Mouse (Mus musculus): ENCODE measurements at regions not wholly inside any gene's neighbourhood (a gene's known extent, or its start where the extent isn't known, plus 50 kb on each side); places are given as distances from the start of the nearest gene placed in this dataset.

GRCm38 (mm10) chr9:46738056-46738455 is 260.5 kb upstream of the Gm4791 start:
- DNase-seq (ENCODE audit: low spot score in 2 of 2): no peak

GRCm38 (mm10) chr9:46737446-46737845 is 261.1 kb upstream of the Gm4791 start:
- no peak for DNase-seq (ENCODE audit: low spot score in 2 of 2)

GRCm38 (mm10) chr9:46736232-46736631 is 262.3 kb upstream of the Gm4791 start:
- no peak for DNase-seq (ENCODE audit: low spot score in 2 of 2)

GRCm38 (mm10) chr9:46735664-46736067 is 262.9 kb upstream of the Gm4791 start:
- DNase-seq (ENCODE audit: low spot score in 2 of 2): peak; percentile 93 to 95

- no peak for DNase-seq (ENCODE audit: low spot score in 2 of 2)
These were observed 270.1 kb upstream of the Gm4791 start for GRCm38 (mm10) chr9:46728465-46728864.

DNA sequence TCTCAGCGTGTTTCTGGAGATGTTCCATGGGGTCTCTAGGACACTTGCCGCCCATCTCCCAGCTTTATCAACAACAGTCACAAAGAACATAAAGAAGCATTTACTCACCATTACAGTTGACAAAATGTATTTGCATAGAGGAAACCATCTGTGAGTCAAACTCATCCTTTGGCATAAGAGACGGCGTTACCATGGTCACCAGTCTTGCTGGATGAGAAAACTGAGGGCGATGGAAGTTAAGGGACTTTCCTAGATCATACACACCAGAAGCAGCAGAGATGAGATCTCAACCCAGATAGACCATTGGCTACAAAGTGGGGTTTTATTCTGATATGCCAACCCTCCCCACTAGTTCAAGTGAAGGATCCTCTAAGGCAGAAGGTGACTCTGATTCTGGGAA is 274.3 kb upstream of the Gm4791 start:
- DNase-seq (ENCODE audit: low spot score in 2 of 2): peak; percentile 41 to 66

DNA sequence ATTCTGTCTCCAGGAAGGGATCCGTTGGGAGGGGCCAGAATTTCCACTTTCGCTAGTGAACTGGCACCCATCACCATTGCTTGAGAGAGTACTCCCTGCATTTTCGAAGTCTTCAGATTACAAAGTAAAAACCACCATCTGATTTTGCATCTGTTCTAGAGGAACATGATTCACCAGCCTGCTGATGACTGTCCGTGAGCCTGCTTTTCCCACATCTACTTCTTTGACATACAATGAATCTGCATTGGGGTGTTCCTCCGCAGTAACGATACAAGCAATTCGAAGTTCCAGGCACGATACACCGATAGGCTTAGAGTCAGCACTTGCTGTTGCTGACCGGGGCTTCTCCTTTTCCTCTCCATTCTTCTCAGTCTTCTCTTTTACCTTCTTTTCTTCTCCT is 285.1 kb upstream of the Gm4791 start:
- no peak for DNase-seq (ENCODE audit: low spot score in 2 of 2)

- DNase-seq (ENCODE audit: low spot score in 2 of 2): peak; percentile 47 to 66
These were observed 294.2 kb upstream of the Gm4791 start for GRCm38 (mm10) chr9:46704151-46704905.

DNA sequence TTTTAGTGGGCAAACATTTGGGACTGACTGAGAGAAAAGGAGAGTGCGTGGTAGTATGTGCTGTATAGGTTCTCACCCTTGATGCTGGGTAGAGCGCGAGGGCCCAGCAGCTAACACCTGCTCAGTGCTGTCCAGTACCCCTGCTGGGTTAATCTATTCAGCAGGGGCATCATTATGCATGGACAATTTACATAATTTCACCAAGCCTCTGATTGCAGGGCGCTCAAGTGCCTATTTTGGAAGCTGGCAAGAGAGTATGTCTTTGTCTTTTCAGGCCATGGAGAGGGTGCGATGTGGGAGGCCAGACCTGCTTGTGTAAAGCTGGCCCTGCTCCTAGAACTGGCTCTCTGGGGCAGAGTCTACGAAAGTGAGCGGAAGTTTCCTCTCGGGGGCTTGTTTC is 294.9 kb upstream of the Gm4791 start:
- DNase-seq (ENCODE audit: low spot score in 2 of 2): peak in 1 of 2 experiments; percentile 30

DNA sequence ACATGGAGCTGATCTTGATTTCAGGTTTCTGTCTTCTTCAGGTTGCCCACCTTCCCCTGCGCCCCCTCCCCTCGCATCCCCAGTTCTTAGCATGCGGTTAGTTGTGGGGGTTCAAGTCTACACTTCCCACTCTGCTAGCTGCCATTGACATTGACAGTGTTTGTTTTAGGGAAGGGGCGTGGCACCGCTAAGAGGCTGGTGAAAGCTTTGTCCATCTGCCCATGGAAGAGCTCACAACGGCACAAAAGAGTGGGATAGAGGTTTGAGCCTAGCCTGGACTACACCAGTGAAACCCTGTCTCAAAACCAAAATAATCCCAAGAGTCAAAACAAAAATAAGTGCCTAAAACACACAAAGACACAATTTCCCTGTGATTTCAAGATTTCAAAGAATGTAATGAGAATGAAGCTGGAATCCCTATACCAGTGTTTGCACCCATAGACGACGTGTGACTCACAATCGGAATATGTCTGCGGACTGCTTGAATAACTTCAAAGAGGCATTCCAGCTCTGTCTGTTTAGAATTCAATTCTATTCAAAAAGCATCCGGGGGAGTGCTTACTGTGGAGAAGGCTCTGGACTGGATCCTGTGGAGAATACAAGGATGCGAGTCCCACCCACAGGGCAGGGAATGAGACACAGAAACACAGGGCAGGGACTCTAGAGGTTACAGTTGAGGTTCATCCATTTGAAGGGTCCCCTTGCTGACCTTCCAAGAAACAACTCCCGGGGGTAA is 295.5 kb upstream of the Gm4791 start:
- peak; percentile 36 to 40 for DNase-seq (ENCODE audit: low spot score in 2 of 2)

DNA sequence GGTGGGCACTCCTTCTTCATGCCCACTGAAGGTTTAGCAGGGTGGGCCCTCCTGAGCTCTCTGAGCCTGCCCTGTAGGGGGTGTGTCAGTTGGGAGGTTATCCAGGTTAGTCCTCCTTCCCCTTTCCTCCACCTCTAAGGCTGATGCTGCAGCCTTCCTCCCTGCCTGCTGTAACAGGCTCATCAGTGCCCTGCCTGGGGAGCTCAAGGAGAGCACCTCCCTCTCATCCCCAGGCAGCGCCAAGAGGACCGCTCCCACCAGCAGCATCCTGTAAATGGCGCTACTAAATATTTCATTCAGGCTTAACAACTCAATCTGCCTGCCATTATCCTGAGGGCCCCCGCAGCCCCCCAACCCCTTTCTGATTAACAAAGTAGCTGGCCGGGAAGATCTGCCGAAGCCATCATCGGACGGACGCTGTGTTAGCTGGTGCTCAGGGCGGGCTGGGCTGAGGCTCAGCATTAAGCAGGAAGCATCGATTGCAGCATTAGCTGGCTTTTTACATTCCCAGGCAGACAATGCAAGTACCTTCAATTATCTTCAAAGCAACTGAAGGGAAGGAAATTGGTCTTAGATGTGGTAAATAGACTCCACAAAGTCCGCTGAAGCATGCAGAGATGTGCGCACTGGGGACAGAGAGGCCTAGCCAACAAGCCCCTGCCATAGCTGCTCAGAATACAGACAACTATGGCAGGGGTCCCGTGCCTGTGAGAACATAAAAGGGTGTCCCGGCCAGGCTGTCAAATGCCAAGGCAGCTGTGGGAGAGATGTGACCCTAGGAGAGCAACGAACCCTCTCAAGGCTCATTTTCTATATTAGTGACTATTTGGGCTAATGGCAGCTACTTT is 296.3 kb upstream of the Gm4791 start:
- DNase-seq (ENCODE audit: low spot score in 2 of 2): no peak

GRCm38 (mm10) chr9:46696171-46696570 is 302.4 kb upstream of the Gm4791 start:
- DNase-seq (ENCODE audit: low spot score in 2 of 2): no peak

- no peak for DNase-seq (ENCODE audit: low spot score in 2 of 2)
These were observed 309.2 kb upstream of the Gm4791 start for GRCm38 (mm10) chr9:46689331-46689730.

GRCm38 (mm10) chr9:46684113-46684850 is 314.3 kb upstream of the Gm4791 start:
- DNase-seq (ENCODE audit: low spot score in 2 of 2): no peak

GRCm38 (mm10) chr9:46672050-46672449 is 326.5 kb upstream of the Gm4791 start:
- no peak for DNase-seq (ENCODE audit: low spot score in 2 of 2)

GRCm38 (mm10) chr9:46654422-46654821 is 334.6 kb upstream of the 4931429L15Rik start:
- peak; percentile 24 to 43 for DNase-seq (ENCODE audit: low spot score in 2 of 2)

- no peak for DNase-seq (ENCODE audit: low spot score in 2 of 2)
These were observed 327.6 kb upstream of the 4931429L15Rik start for GRCm38 (mm10) chr9:46647238-46647922.

DNA sequence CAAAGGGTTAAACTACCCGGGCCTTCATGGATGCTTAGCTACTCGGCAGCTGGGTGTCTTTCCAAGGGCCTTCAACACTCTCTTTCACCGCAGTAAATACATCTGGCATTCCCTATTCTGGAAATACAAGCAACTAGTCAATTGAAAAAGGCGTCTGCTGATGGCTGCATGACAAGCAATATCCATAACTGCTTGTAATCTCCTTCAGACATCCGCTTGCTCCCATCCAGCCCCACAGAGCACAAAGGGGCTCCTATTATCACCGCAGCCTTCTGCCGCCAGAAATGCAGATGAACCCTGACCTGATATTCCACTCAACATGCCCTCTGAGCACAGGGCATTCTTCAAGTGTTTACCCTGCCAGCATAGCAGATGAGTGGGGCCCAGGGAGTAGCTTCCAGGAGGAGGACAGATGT is 325.7 kb upstream of the 4931429L15Rik start:
- DNase-seq (ENCODE audit: low spot score in 2 of 2): no peak

DNA sequence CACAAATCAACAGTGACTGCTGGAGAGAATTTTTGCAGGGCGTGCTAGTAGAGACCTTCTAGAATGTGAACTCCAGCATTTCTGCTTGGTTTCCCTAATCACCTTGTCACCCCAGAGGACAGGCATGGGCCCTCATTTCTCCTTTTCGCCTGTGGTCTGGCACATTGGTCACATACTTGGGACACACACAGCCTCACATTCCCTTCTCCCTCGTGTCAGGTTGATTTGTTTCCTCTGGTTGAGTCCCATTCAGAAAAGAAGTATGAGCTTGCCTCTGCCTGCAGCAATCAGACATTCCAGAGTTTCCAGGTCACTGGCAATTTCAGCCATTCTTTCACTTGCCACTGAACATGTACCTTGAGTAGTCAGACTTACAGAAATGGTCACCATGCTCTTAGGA is 323.8 kb upstream of the 4931429L15Rik start:
- DNase-seq (ENCODE audit: low spot score in 2 of 2): no peak

- no peak for DNase-seq (ENCODE audit: low spot score in 2 of 2)
These were observed 322.9 kb upstream of the 4931429L15Rik start for GRCm38 (mm10) chr9:46642696-46643095.

Data from frontal cortex, postnatal 36 days (tissue).